Mouse (Mus musculus): ENCODE data around the gene Arhgef25.
"Not testable (repeated sequence)": the region's sequence is repeated elsewhere in the genome, so short reads cannot be mapped to it uniquely, and the experiment has no call there.

Gene Arhgef25

GRCm38 (mm10) chr10:127166771-127167613, 22.9 kb downstream of the Arhgef25 start:
- no peak for DNase-seq (ENCODE audit: low read depth, low spot score)

GRCm38 (mm10) chr10:127166404-127166715, 23.5 kb downstream of the Arhgef25 start:
- DNase-seq (ENCODE audit: low read depth, low spot score): no peak

GRCm38 (mm10) chr10:127165654-127166403, 24.1 kb downstream of the Arhgef25 start:
- DNase-seq (ENCODE audit: low read depth, low spot score): no peak

- DNase-seq (ENCODE audit: low read depth, low spot score): no peak
These were observed 24.6 kb downstream of the Arhgef25 start for GRCm38 (mm10) chr10:127165354-127165653.

GRCm38 (mm10) chr10:127164631-127165353, 25.1 kb downstream of the Arhgef25 start, which contains the start of gene B4galnt1:
TSS of gene B4galnt1 (plus strand) at chr10:127165225.
- DNase-seq (ENCODE audit: low read depth, low spot score): peak; percentile 91

GRCm38 (mm10) chr10:127164190-127164589, 25.7 kb downstream of the Arhgef25 start:
- no peak for DNase-seq (ENCODE audit: low read depth, low spot score)

- not testable (repeated sequence) for DNase-seq (ENCODE audit: low read depth, low spot score)
These were observed 27.1 kb downstream of the Arhgef25 start for GRCm38 (mm10) chr10:127162771-127163261.

GRCm38 (mm10) chr10:127160728-127161127, 29.2 kb downstream of the Arhgef25 start:
- no peak for DNase-seq (ENCODE audit: low read depth, low spot score)

GRCm38 (mm10) chr10:127160081-127160480, 29.8 kb downstream of the Arhgef25 start:
- no peak for DNase-seq (ENCODE audit: low read depth, low spot score)

GRCm38 (mm10) chr10:127158471-127158870, 31.4 kb downstream of the Arhgef25 start:
- no peak for DNase-seq (ENCODE audit: low read depth, low spot score)

GRCm38 (mm10) chr10:127156511-127156910, 33.4 kb downstream of the Arhgef25 start:
- DNase-seq (ENCODE audit: low read depth, low spot score): no peak

GRCm38 (mm10) chr10:127156089-127156488, 33.8 kb downstream of the Arhgef25 start:
- DNase-seq (ENCODE audit: low read depth, low spot score): no peak

GRCm38 (mm10) chr10:127154652-127155051, 35.2 kb downstream of the Arhgef25 start:
- no peak for DNase-seq (ENCODE audit: low read depth, low spot score)

GRCm38 (mm10) chr10:127154241-127154640, 35.6 kb downstream of the Arhgef25 start:
- DNase-seq (ENCODE audit: low read depth, low spot score): no peak

GRCm38 (mm10) chr10:127153323-127153722, 36.6 kb downstream of the Arhgef25 start:
- DNase-seq (ENCODE audit: low read depth, low spot score): no peak

GRCm38 (mm10) chr10:127152556-127152955, 37.3 kb downstream of the Arhgef25 start:
- not testable (repeated sequence) for DNase-seq (ENCODE audit: low read depth, low spot score)

- DNase-seq (ENCODE audit: low read depth, low spot score): not testable (repeated sequence)
These were observed 38.6 kb downstream of the Arhgef25 start for GRCm38 (mm10) chr10:127151233-127151632.

GRCm38 (mm10) chr10:127150471-127150872, 39.4 kb downstream of the Arhgef25 start:
- DNase-seq (ENCODE audit: low read depth, low spot score): no peak

GRCm38 (mm10) chr10:127147135-127147534, 42.7 kb downstream of the Arhgef25 start:
- no peak for DNase-seq (ENCODE audit: low read depth, low spot score)

GRCm38 (mm10) chr10:127145303-127145702, 44.6 kb downstream of the Arhgef25 start:
- DNase-seq (ENCODE audit: low read depth, low spot score): no peak

GRCm38 (mm10) chr10:127144536-127144935, 45.3 kb downstream of the Arhgef25 start:
- no peak for DNase-seq (ENCODE audit: low read depth, low spot score)

- DNase-seq (ENCODE audit: low read depth, low spot score): no peak
These were observed 46.7 kb downstream of the Arhgef25 start for GRCm38 (mm10) chr10:127143228-127143627.

All from mesoderm, embryonic 11.5 days (tissue).